Mouse (Mus musculus) liver, embryonic 12.5 days (tissue): ENCODE data around the gene Tnxb. TPM values are rescaled to one million over a fixed set of nuclear protein-coding genes. Genes with fewer than 3 reads are reported as not detected.

Source experiments
- ATAC-seq: fragments of 200-750 bp; cut with Nextera tagmentation; 2 replicates; pipeline ENCODE4 v1.8.0; 2017; ENCODE audit warnings: moderate number of reproducible peaks, mild to moderate bottlenecking, moderate library complexity
- H3K27ac ChIP-seq: fragments of 300-500 bp; sonication (generic); 2 replicates; pipeline ENCODE4 v1.5.1; 2016; ENCODE audit warnings: mild to moderate bottlenecking
- H3K27me3 ChIP-seq: fragments of 300-500 bp; sonication (generic); replicated peaks from 2 replicates; pipeline ENCODE4 v1.6.1; 2016; ENCODE audit warnings: mild to moderate bottlenecking, moderate library complexity
- H3K36me3 ChIP-seq: fragments of 300-500 bp; sonication (generic); 2 replicates; pipeline ENCODE4 v1.6.1; 2016; ENCODE audit warnings: mild to moderate bottlenecking, moderate library complexity
- H3K4me1 ChIP-seq: fragments of 300-500 bp; sonication (generic); 2 replicates; pipeline ENCODE4 v1.6.1; 2016
- H3K4me2 ChIP-seq: fragments of 300-500 bp; sonication (generic); 2 replicates; pipeline ENCODE4 v1.6.1; 2016; ENCODE audit warnings: mild to moderate bottlenecking, moderate library complexity
- H3K4me3 ChIP-seq: fragments of 300-500 bp; sonication (generic); 2 replicates; pipeline ENCODE4 v1.5.1; 2016; ENCODE audit warnings: mild to moderate bottlenecking, moderate library complexity
- H3K9ac ChIP-seq: fragments of 300-500 bp; sonication (generic); 2 replicates; pipeline ENCODE4 v1.6.1; 2016; ENCODE audit warnings: mild to moderate bottlenecking, moderate library complexity
- H3K9me3 ChIP-seq: fragments of 300-500 bp; sonication (generic); replicated peaks from 2 replicates; pipeline ENCODE4 v1.6.1; 2016; ENCODE audit warnings: mild to moderate bottlenecking, moderate library complexity
- WGBS: fragments of 180-500 bp; shearing (Covaris S2); methylation state at CpG from one replicate; pipeline ENCODE4 v1.1.7; 2016; ENCODE audit not compliant: insufficient replicate concordance; 5-methylcytosine and 5-hydroxymethylcytosine counted together
- polyA plus RNA-seq: library from polyadenylated mRNA; unstranded; fragments of >200 nt; fragmentation: Nextera tagmentation; extraction: Ambion mirVana; gene quantifications from 2 replicates; pipeline ENCODE4 v1.2.1, GENCODE M21; 2016

Tnxb gene
- polyA plus RNA-seq, 1 experiment from 2014 or later: 0.05 TPM

GRCm38 (mm10) chr17:34680621-34681020 is 10.3 kb downstream of the Tnxb start:
- no peaks in the 10 kb centered on the region for H3K9me3 ChIP-seq
- H3K4me1 ChIP-seq: 0 out of 2 replicates have a peak, but pooled peaks cover 12% of the 10 kb centered on the region
- no peak overlapping the region for H3K27ac ChIP-seq
- H3K4me2 ChIP-seq: no peak overlapping the region
- WGBS: 63% methylated on average over 4 of the region's 4 CpGs
- H3K4me3 ChIP-seq: no peak overlapping the region
- no peaks in the 10 kb centered on the region for H3K36me3 ChIP-seq
- peaks cover 94% of the 10 kb centered on the region for H3K27me3 ChIP-seq
- H3K9ac ChIP-seq: no peak overlapping the region
- ATAC-seq: no peak

- Histone ChIP-seq H3K9ac (no peak overlapping the region), H3K27ac (no peak overlapping the region), H3K36me3 (no peaks in the 10 kb centered on the region), H3K4me3 (no peak overlapping the region), H3K4me2 (no peak overlapping the region), H3K9me3 (no peaks in the 10 kb centered on the region), H3K27me3 (peaks cover 88% of the 10 kb centered on the region), H3K4me1 (0 out of 2 replicates have a peak, but pooled peaks cover 12% of the 10 kb centered on the region)
- no peak for ATAC-seq
- WGBS: 25% methylated on average over 17 of the region's 17 CpGs
These were observed 10.8 kb downstream of the Tnxb start for GRCm38 (mm10) chr17:34681132-34681571.

- H3K9me3 ChIP-seq: no peaks in the 10 kb centered on the region
- H3K4me1 ChIP-seq: 0 out of 2 replicates have a peak, but pooled peaks cover 12% of the 10 kb centered on the region
- no peak overlapping the region for H3K4me2 ChIP-seq
- H3K27me3 ChIP-seq: peaks cover 80% of the 10 kb centered on the region
- H3K9ac ChIP-seq: no peak overlapping the region
- H3K4me3 ChIP-seq: no peak overlapping the region
- 54% methylated on average over 11 of the region's 11 CpGs for WGBS
- H3K27ac ChIP-seq: no peak overlapping the region
- ATAC-seq: no peak
- H3K36me3 ChIP-seq: no peaks in the 10 kb centered on the region
These were observed 11.7 kb downstream of the Tnxb start for GRCm38 (mm10) chr17:34681881-34682536.

- Histone ChIP-seq H3K9me3 (no peaks in the 10 kb centered on the region), H3K9ac (no peak overlapping the region), H3K4me2 (no peak overlapping the region), H3K4me1 (0 out of 2 replicates have a peak, but pooled peaks cover 12% of the 10 kb centered on the region), H3K4me3 (no peak overlapping the region), H3K36me3 (no peaks in the 10 kb centered on the region), H3K27me3 (peaks cover 68% of the 10 kb centered on the region), H3K27ac (no peak overlapping the region)
- WGBS: 62% methylated on average over 8 of the region's 8 CpGs
- ATAC-seq: no peak
These were observed 12.8 kb downstream of the Tnxb start for GRCm38 (mm10) chr17:34683179-34683578.

- Histone ChIP-seq H3K4me2 (no peak overlapping the region), H3K4me3 (no peak overlapping the region), H3K27me3 (peaks cover 62% of the 10 kb centered on the region), H3K9ac (no peak overlapping the region), H3K9me3 (no peaks in the 10 kb centered on the region), H3K27ac (no peak overlapping the region), H3K4me1 (0 out of 2 replicates have a peak, but pooled peaks cover 12% of the 10 kb centered on the region), H3K36me3 (no peaks in the 10 kb centered on the region)
- no peak for ATAC-seq
- WGBS: 53% methylated on average over 10 of the region's 10 CpGs
These were observed 13.4 kb downstream of the Tnxb start for GRCm38 (mm10) chr17:34683686-34684220.

GRCm38 (mm10) chr17:34684253-34684893 is 14.0 kb downstream of the Tnxb start:
- Histone ChIP-seq H3K4me2 (no peak overlapping the region), H3K4me1 (0 out of 2 replicates have a peak, but pooled peaks cover 12% of the 10 kb centered on the region), H3K36me3 (no peaks in the 10 kb centered on the region), H3K4me3 (no peak overlapping the region), H3K27ac (no peak overlapping the region), H3K9me3 (no peaks in the 10 kb centered on the region), H3K27me3 (peaks cover 56% of the 10 kb centered on the region), H3K9ac (no peak overlapping the region)
- WGBS: 46% methylated on average over 9 of the region's 9 CpGs
- ATAC-seq: no peak

GRCm38 (mm10) chr17:34685120-34686110 is 15.1 kb downstream of the Tnxb start:
- WGBS: 55% methylated on average over 28 of the region's 28 CpGs
- no peak overlapping the region for H3K27ac ChIP-seq
- no peak for ATAC-seq
- no peak overlapping the region for H3K4me2 ChIP-seq
- peaks cover 46% of the 10 kb centered on the region for H3K27me3 ChIP-seq
- H3K4me3 ChIP-seq: no peak overlapping the region
- H3K36me3 ChIP-seq: no peaks in the 10 kb centered on the region
- no peaks in the 10 kb centered on the region for H3K9me3 ChIP-seq
- no peak overlapping the region for H3K9ac ChIP-seq
- H3K4me1 ChIP-seq: 0 out of 2 replicates have a peak, but pooled peaks cover 12% of the 10 kb centered on the region

GRCm38 (mm10) chr17:34688889-34689288 is 18.6 kb downstream of the Tnxb start:
- H3K4me1 ChIP-seq: 0 out of 2 replicates have a peak, but pooled peaks cover 3% of the 10 kb centered on the region
- H3K27ac ChIP-seq: no peak overlapping the region
- H3K27me3 ChIP-seq: peaks cover 16% of the 10 kb centered on the region; the same call in 1 of the 2 replicates
- ATAC-seq: no peak
- 75% methylated on average over 7 of the region's 7 CpGs for WGBS
- no peaks in the 10 kb centered on the region for H3K9me3 ChIP-seq
- no peak overlapping the region for H3K4me2 ChIP-seq
- H3K4me3 ChIP-seq: no peak overlapping the region
- no peaks in the 10 kb centered on the region for H3K36me3 ChIP-seq
- H3K9ac ChIP-seq: no peak overlapping the region

GRCm38 (mm10) chr17:34690458-34690857 is 20.1 kb downstream of the Tnxb start:
- H3K9ac ChIP-seq: no peak overlapping the region
- no peaks in the 10 kb centered on the region for H3K4me1 ChIP-seq
- H3K36me3 ChIP-seq: no peaks in the 10 kb centered on the region
- H3K4me3 ChIP-seq: no peak overlapping the region
- ATAC-seq: no peak
- H3K9me3 ChIP-seq: no peaks in the 10 kb centered on the region
- WGBS: 51% methylated on average over 4 of the region's 4 CpGs
- H3K27ac ChIP-seq: no peak overlapping the region
- peaks cover 2% of the 10 kb centered on the region; the same call in 1 of the 2 replicates for H3K27me3 ChIP-seq
- H3K4me2 ChIP-seq: no peak overlapping the region

- Histone ChIP-seq H3K9ac (no peak overlapping the region), H3K27ac (no peak overlapping the region), H3K9me3 (no peaks in the 10 kb centered on the region), H3K4me1 (no peaks in the 10 kb centered on the region), H3K27me3 (no peaks in the 10 kb centered on the region; the same call in 1 of the 2 replicates), H3K4me2 (no peak overlapping the region), H3K36me3 (no peaks in the 10 kb centered on the region), H3K4me3 (no peak overlapping the region)
- no peak for ATAC-seq
- 65% methylated on average over 7 of the region's 7 CpGs for WGBS
These were observed 22.6 kb downstream of the Tnxb start for GRCm38 (mm10) chr17:34692906-34693305.

GRCm38 (mm10) chr17:34699575-34700408 is 29.5 kb downstream of the Tnxb start:
- no peak for ATAC-seq
- no peak overlapping the region for H3K4me3 ChIP-seq
- H3K9ac ChIP-seq: no peak overlapping the region
- 59% methylated on average over 14 of the region's 14 CpGs for WGBS
- no peak overlapping the region for H3K4me2 ChIP-seq
- H3K9me3 ChIP-seq: no peaks in the 10 kb centered on the region
- H3K27me3 ChIP-seq: no peaks in the 10 kb centered on the region; the same call in 1 of the 2 replicates
- no peaks in the 10 kb centered on the region for H3K4me1 ChIP-seq
- no peak overlapping the region for H3K27ac ChIP-seq
- no peaks in the 10 kb centered on the region for H3K36me3 ChIP-seq
